Mouse (Mus musculus) layer of hippocampus, adult 9-11 months (tissue): ENCODE measurements at regions not wholly inside any gene's neighbourhood (a gene's known extent, or its start where the extent isn't known, plus 50 kb on each side); places are given as distances from the start of the nearest gene placed in this dataset.

Source experiments
- DNase-seq: peaks from one replicate; pipeline ENCODE4 v3.0.0; 2022

- DNase-seq: no peak
These were observed 138.0 kb downstream of the Fam43a start for GRCm38 (mm10) chr16:30737524-30737923.

DNA sequence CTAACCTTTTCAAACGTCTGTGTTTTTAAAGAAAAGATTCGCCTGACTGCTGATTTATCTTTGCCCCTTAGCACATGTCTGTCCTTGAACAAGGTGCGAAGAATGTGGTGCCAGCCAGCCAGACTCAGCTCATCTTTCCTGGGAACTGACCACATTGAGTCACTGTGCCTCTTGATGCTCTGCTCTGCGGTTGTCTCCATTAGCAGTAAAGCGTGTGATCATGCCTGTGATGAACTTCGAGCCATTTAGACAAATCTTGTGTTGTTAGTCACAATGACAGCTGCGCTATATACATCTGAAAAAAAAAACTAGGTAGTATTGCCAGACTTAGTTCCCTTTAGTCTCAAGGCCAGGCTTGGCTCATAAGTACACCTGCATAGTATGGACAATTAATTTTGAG is 140.1 kb downstream of the Fam43a start:
- no peak for DNase-seq

DNA sequence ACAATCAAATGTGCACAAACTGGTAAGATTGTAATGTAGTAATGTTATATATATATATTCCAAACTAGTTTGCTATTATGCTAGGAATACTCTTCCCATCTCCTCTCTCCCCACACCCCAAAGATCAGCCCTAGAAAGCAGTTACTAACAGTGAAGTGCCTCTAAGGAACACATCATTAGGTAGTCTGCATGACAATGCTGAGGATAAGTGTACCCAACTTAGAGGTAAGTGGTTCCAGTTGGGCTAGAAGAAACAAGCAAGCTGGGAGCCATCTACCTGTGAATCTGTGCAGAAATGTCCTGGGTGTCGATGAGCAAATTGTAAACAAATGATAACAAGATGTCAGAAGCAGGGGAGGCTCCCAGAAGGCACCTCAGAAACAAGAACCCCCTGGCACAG is 141.7 kb downstream of the Fam43a start:
- no peak for DNase-seq

DNA sequence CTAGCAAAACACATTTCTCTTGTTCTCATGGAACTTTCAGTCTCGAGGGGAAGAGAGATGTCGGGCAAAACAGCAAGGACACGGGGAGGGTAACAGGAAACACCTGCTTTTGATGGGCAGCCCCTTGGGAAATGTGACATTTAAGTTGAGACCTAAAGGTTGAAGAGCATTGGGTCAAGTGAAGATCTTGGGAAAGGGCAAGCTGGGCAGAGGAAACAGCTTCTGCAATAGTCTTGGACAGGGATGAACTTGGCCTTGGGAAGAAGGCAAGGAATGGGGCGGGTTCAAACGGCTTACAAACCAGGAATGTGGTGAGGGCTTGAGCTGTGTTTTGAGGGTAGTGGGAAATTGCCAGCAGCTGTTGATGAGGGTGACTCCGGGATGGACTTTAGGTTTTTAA is 143.0 kb downstream of the Fam43a start:
- no peak for DNase-seq

DNA sequence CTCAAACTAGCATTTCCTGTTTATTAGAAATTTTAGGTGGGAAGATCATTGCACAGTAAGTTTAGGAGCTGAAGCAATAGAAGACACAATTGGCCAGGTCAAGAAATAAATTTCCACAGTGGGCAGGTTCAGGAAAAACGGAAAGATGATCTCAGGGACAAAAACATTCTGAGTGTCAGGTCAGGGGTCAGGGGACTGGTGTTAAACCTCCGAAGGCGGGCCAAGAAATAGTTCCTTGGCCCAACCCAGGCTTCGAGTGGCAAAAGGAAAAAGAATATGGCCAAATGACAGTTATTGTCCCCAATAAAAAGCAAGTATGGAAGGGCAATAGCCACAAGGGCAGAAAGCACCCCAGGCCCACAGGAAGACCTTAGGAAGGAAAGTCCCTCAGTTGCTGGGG is 144.0 kb downstream of the Fam43a start:
- DNase-seq: no peak

- no peak for DNase-seq
These were observed 144.7 kb downstream of the Fam43a start for GRCm38 (mm10) chr16:30744237-30744636.

- DNase-seq: peak; percentile 37
These were observed 146.2 kb downstream of the Fam43a start for GRCm38 (mm10) chr16:30745598-30746181.

- no peak for DNase-seq
These were observed 146.7 kb downstream of the Fam43a start for GRCm38 (mm10) chr16:30746211-30746610.

DNA sequence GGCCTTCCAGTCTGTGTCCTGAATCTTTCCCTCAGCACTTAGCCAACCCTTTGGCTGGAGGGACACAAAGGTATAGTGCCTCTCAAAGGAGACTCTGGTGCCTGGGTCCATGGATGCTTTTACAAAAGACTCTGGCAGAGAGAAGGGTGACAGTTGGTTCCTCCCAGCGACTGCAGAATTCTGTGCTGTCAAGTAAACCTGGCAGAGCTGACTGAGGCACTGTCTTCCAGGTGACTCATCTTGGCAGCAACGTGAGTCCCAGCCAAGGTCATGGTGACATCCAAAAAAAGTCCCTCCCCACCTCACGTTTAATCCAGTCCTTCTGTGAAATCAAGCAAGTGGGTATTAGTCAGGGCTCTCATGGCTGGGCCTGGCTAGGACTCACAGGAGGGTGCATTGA is 150.3 kb downstream of the Fam43a start:
- DNase-seq: no peak

DNA sequence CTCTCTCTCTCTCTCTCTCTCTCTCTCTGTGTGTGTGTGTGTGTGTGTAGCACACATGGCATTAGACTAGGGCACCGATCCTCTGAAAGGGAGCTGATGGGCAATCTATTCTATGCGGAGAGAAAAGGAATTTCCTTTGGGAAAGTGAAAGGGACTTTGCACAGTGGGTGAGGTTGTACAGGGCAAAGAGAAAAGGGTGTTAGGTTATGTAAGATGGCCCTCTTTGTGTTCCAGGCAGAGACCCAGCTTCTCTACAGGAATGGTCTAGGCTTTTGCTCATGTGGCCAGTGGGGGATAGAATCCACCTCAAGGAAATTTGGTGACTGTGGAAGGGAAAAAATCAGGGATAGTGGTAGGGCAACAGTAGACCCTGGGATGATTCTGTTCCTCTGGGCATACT is 156.2 kb downstream of the Fam43a start:
- no peak for DNase-seq

GRCm38 (mm10) chr16:30756678-30757077 is 157.2 kb downstream of the Fam43a start:
- peak; percentile 33 for DNase-seq

DNA sequence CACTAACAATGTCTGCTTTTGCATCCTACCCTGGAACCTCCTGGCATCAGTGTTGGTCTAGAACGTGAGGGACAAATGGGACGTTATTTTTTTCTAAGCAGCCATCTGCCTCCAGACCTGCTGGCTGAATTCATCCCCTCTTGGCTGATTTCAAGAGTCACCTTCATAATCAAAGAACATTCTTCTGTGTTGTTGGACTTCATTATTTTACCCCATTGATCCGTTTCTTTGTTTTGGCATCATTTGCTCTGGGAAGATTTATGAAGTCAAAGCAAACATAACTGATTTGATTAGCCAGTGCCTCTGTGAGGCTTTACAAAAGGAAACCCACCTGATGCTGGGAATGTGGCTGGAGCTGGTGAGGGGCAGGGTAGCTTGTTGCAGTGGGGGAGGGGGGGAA is 158.0 kb downstream of the Fam43a start:
- no peak for DNase-seq

DNA sequence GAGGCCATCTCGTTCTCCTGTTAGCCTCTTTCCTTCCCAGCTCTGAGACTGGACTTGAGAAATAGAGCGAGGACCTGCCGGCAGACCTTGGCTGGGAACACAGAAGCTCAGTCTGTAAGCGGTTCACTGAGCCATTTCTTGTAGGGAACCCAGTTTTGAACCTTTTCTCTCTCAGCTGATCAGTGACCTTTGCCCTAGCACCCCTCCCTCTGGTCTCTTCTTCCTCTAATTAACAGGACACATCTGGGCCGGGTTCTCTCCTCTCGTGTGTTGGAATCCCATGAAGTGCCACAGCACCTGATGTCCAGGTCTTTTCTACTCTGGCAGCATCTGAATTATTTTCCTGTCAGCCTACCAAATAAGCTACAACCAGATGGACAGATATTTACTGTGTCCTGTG is 158.5 kb downstream of the Fam43a start:
- DNase-seq: no peak

GRCm38 (mm10) chr16:30759503-30759902 is 160.0 kb downstream of the Fam43a start:
- DNase-seq: no peak

GRCm38 (mm10) chr16:30761201-30761710 is 161.7 kb downstream of the Fam43a start:
- no peak for DNase-seq

- DNase-seq: no peak
These were observed 163.5 kb downstream of the Fam43a start for GRCm38 (mm10) chr16:30762898-30763595.

- no peak for DNase-seq
These were observed 166.1 kb downstream of the Fam43a start for GRCm38 (mm10) chr16:30765591-30765990.

DNA sequence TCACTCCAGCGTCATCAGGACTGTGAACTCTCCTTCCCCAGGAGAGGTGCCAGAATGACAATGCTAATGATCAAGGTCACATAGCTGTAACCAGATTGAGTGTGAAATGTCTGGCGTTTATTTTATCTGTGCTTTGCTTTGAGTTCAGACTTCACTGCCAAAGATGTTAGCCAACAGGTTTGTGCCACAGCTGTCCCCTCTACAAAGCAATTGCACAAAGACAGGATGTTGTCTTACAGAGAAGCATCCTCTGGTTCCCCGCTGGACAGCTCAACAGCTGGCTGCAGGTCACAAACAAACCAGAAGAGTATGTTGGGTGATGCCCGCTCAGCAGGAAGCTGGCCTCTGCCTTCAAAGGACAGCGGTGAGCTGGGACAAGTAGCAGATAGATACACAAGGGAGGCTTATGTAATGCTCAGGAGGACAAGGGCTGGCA is 169.5 kb downstream of the Fam43a start:
- DNase-seq: no peak

DNA sequence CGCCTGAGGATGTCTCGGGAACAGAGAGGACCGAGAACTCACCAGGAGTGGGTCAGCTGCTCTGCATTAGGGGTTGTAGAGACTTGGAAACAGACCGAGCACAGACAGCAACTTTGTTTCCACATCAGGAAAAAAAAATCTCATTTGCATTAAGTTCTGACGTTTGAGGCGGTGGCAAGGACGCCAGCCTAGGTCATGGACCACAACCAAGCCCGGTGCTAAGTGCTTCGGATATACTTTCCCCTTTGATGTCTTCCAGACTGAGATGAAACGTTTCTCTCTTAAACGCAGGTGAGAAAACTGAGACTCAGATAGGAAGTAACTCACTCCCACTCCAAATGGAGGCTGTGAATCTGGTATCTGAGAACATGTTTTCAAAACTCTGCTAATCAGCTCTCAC is 169.9 kb downstream of the Fam43a start:
- DNase-seq: no peak

DNA sequence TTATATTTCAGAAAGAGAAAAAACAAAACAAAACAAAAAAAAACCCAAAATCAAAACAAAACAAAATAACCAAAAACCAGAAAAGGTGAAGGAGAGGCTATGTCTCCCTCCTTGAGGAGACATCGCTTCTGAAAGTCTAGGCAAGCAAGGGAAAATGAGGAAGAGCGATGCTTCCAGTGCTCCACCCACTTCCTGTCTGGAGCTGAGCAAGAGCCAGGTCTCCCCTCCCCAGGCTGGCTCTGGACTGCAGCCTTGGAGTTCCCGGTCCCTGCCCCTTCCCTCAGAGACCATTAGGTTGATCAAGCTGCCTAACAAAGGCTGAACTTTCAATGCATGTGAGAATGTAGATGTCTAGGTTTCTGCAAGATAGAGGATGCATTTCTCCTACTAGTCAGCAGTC is 173.3 kb downstream of the Fam43a start:
- DNase-seq: no peak

GRCm38 (mm10) chr16:30774951-30775661 is 175.6 kb downstream of the Fam43a start:
- DNase-seq: no peak

- DNase-seq: no peak
These were observed 176.5 kb downstream of the Fam43a start for GRCm38 (mm10) chr16:30775740-30776700.

DNA sequence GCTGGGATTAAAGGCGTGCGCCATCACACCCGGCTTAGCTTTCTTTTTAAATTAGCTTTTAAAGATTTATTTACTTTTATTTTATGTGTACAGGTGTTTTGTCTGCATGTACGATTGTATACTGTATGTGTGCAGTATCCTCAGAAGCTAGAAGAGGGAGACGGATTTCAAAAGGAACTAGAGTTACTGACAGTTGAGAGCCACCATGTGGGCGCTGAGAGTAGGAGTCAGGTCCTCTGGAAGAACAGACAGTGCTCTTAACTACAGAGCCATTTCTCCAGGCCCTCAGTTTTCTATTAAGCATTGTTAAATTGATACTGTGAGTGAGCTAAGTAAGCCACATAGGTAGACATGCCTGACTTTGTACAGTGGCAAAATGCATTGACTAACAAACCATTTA is 177.9 kb downstream of the Fam43a start:
- no peak for DNase-seq
